Mouse (Mus musculus) bone marrow, adult 2 months (tissue): ENCODE measurements around the gene Ahcyl2. TPM values are rescaled to one million over a fixed set of nuclear protein-coding genes. Genes with fewer than 3 reads are reported as not detected.
"Not testable (repeated sequence)": the region's sequence is repeated elsewhere in the genome, so short reads cannot be mapped to it uniquely, and the experiment has no call there.

Source experiments
- H3K27ac ChIP-seq: fragments of 200-500 bp; 2 replicates; pipeline ENCODE4 v1.5.1; 2012; ENCODE audit warnings: low read depth, mild to moderate bottlenecking, control low read depth, inconsistent platforms, low read length; ENCODE audit not compliant: control insufficient read depth, poor library complexity, insufficient read depth
- H3K4me1 ChIP-seq: fragments of 200-500 bp; 2 replicates; pipeline ENCODE4 v1.6.1; 2011; ENCODE audit warnings: low read length; ENCODE audit not compliant: control insufficient read depth, insufficient read depth
- H3K4me3 ChIP-seq: fragments of 200-500 bp; replicated peaks from 2 replicates; pipeline ENCODE3; 2011; ENCODE audit warnings: mild to moderate bottlenecking, low read depth, low read length, control low read depth; ENCODE audit not compliant: control insufficient read depth
- CTCF ChIP-seq: fragments of 200-500 bp; IDR thresholded peaks from 2 replicates; pipeline ENCODE4 v1.5.1; 2011; ENCODE audit warnings: low read length, control low read depth; ENCODE audit not compliant: control insufficient read depth, insufficient read depth
- POLR2A ChIP-seq: fragments of 200-500 bp; IDR thresholded peaks from 2 replicates; pipeline ENCODE4 v1.6.1; 2011; ENCODE audit warnings: low read depth, mild to moderate bottlenecking, control low read depth, low read length, borderline replicate concordance; ENCODE audit not compliant: control insufficient read depth
- WGBS: fragments of 180-500 bp; shearing (Covaris S2); methylation state at CpG from one replicate; pipeline ENCODE4 v1.1.7; 2018; 5-methylcytosine and 5-hydroxymethylcytosine counted together
- polyA plus RNA-seq: library from polyadenylated mRNA; stranded (reverse); fragments of >200 nt; gene quantifications from 2 replicates; pipeline ENCODE4 v1.2.4, GENCODE M21; 2011; ENCODE audit warnings: low replicate concordance; ENCODE audit not compliant: missing spikeins, insufficient read depth, insufficient read length

Ahcyl2 gene
- polyA plus RNA-seq, 1 experiment: 13.9 TPM

DNA sequence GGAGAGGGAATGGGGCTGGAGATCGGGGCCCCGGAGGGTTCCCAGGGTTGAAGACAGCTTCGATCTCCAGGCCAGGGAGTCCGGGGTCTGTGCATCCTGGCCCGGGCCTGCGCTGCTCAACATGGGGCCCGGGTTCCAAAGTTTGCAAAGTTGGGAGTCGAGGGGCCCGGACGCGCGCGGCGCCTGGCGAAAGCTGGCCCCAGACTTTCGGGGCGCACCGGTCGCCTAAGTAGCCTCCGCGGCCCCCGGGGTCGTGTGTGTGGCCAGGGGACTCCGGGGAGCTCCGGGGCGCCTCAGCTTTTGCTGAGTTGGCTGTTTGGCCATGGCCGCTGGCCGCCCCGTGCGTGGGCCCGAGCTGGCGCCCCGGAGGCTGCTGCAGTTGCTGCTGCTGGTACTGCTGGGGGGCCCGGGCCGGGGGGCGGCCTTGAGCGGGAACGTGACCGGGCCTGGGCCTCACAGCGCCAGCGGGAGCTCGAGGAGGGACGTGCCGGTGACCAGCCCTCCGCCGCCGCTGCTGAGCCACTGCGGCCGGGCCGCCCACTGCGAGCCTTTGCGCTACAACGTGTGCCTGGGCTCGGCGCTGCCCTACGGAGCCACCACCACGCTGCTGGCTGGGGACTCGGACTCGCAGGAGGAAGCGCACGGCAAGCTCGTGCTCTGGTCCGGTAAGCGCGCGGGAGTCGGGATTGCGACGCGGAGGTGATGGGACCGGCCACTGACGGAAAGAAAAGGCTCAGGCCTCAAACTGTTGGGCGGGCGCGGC, 31.9 kb upstream of the Ahcyl2 start:
- Histone ChIP-seq H3K27ac (peak overlapping the region; percentile 6; the same call in 1 of the 2 replicates), H3K4me1 (no peaks in the 10 kb centered on the region), H3K4me3 (peak overlapping the region; percentile 42)
- TF ChIP-seq POLR2A (peak; percentile 45; the same call in 1 of the 2 replicates), CTCF (no peak)
- WGBS: under 1% methylated on average over 75 of the region's 75 CpGs

GRCm38 (mm10) chr6:29736610-29737458, 31.0 kb upstream of the Ahcyl2 start:
- WGBS: 17% methylated on average over 13 of the region's 13 CpGs
- Histone ChIP-seq H3K4me1 (no peaks in the 10 kb centered on the region), H3K4me3 (no peak overlapping the region), H3K27ac (no peak overlapping the region)
- TF ChIP-seq POLR2A: no peak
- no peak for TF ChIP-seq CTCF

- H3K4me3 ChIP-seq: no peak overlapping the region
- TF ChIP-seq POLR2A (no peak), CTCF (no peak)
- 76% methylated on average over 3 of the region's 3 CpGs for WGBS
- 0 out of 2 replicates have a peak, but pooled peaks cover 2% of the 10 kb centered on the region for H3K4me1 ChIP-seq
- H3K27ac ChIP-seq: no peak overlapping the region
Observed at GRCm38 (mm10) chr6:29751466-29752152, 16.2 kb upstream of the Ahcyl2 start.

- TF ChIP-seq CTCF (no peak), POLR2A (no peak)
- 94% methylated on average over 11 of the region's 11 CpGs for WGBS
- no peak overlapping the region for H3K27ac ChIP-seq
- no peak overlapping the region for H3K4me3 ChIP-seq
- H3K4me1 ChIP-seq: 0 out of 2 replicates have a peak, but pooled peaks cover 1% of the 10 kb centered on the region
Observed at GRCm38 (mm10) chr6:29753336-29753735, 14.5 kb upstream of the Ahcyl2 start.

DNA sequence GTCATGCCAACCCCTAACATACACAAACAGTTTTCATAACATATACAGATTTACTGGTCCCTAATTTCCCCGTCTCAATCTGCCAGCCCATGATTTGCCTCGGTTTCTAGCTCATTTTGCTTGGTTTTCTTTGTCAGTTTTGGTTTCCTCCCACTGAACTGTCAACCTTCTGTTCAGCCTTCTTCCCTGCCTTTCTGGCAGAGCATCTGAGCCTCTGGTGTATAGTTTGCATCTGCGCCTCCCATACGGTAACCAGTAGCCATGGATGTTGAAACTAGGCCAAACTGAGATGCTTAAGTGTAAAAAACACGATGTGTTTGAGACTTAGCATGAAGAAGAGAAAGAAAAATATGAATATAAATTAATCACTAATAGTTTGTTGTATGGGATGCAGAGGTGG, 11.8 kb upstream of the Ahcyl2 start:
- H3K4me3 ChIP-seq: no peak overlapping the region
- WGBS: 79% methylated on average over 5 of the region's 5 CpGs
- TF ChIP-seq POLR2A (no peak), CTCF (no peak)
- H3K4me1 ChIP-seq: no peaks in the 10 kb centered on the region
- H3K27ac ChIP-seq: no peak overlapping the region

GRCm38 (mm10) chr6:29756476-29756875, 11.3 kb upstream of the Ahcyl2 start:
- no peak overlapping the region for H3K4me3 ChIP-seq
- no peaks in the 10 kb centered on the region for H3K4me1 ChIP-seq
- H3K27ac ChIP-seq: no peak overlapping the region
- TF ChIP-seq CTCF (no peak), POLR2A (no peak)
- 91% methylated on average over 4 of the region's 4 CpGs for WGBS

GRCm38 (mm10) chr6:29758417-29758816, 9.4 kb upstream of the Ahcyl2 start:
- 44% methylated on average over 4 of the region's 4 CpGs for WGBS
- Histone ChIP-seq H3K4me3 (no peak overlapping the region), H3K4me1 (no peaks in the 10 kb centered on the region), H3K27ac (no peak overlapping the region)
- TF ChIP-seq POLR2A (no peak), CTCF (peak; percentile 81)

GRCm38 (mm10) chr6:29759012-29759679, 8.7 kb upstream of the Ahcyl2 start:
- WGBS: 86% methylated on average over 13 of the region's 13 CpGs
- TF ChIP-seq CTCF (no peak), POLR2A (no peak)
- no peak overlapping the region for H3K4me3 ChIP-seq
- no peak overlapping the region for H3K27ac ChIP-seq
- no peaks in the 10 kb centered on the region for H3K4me1 ChIP-seq

DNA sequence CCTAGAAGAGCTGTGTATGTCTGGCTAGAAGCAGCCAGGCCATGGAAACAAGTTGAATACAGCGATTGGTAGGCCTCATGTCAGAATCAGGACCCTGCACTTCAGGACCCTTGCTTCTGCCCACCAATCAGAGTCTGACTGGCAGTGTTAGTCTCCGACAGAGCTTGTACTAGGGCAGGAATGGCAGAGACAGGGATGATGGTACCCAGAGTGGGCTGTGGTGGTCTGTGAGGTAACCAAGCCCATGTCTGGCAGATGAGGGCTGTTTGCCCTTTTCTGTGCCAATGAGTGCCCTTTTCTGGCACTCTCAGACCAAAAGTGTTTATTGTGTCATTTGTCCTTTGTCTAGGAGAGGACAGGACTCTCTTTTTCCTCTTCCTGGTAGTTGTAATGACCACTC, 7.4 kb upstream of the Ahcyl2 start:
- not testable (repeated sequence) for H3K4me3 ChIP-seq, H3K27ac ChIP-seq, H3K4me1 ChIP-seq
- WGBS: 86% methylated on average over 2 of the region's 2 CpGs
